Mouse (Mus musculus): Measurements from ENCODE around the gene Ablim1. TPM values are rescaled to one million over a fixed set of nuclear protein-coding genes. Genes with fewer than 3 reads are reported as not detected.

Gene Ablim1
- polyA plus RNA-seq, 2 experiments, result 3.0 to 4.7 TPM

DNA sequence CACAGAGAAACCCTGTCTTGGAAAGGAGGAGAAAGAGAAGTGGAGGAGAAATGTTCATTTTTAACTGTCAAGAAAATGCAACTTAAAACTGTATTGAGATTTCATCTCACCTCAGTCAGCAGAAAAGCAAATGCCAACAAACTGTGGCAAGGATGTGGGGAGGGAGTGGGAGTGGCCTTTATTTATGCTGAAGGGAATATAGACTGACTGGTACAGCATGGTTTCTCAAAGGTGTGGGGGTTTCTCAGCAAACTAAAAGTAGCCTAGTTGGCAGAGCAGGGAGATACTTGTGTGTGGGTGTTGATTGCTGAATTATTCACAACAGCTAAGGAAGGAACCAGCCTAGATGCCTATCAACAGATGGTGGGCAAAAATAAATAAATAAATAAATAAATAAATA, 13.0 kb upstream of the Ablim1 start:
- no peak for TF ChIP-seq EP300 (IDR thresholded peaks at IDR 0.05; ENCODE audit: low read depth)
- TF ChIP-seq CTCF (IDR thresholded peaks at IDR 0.05; ENCODE audit: low read depth), result no peak
- no peak for ATAC-seq (ENCODE audit: insufficient read depth)
- H3K27ac ChIP-seq, result no peak overlapping the region
- DNase-seq (ENCODE audit: low read depth in 3 of 3, low spot score in 3 of 3), result no peak
- no peaks in the 10 kb centered on the region for H3K27me3 ChIP-seq (ENCODE audit: control insufficient read depth, insufficient read depth, low read length)
- H3K4me3 ChIP-seq (ENCODE audit: insufficient read depth in 1 of 2, low read depth in 2 of 2, low read length in 2 of 2), result no peak overlapping the region
- no peak overlapping the region for H3K9ac ChIP-seq (replicated peaks)
- H3K36me3 ChIP-seq (replicated peaks; ENCODE audit: control insufficient read depth, insufficient read depth, low read depth), result no peaks in the 10 kb centered on the region
- no peaks in the 10 kb centered on the region for H3K4me1 ChIP-seq (replicated peaks; ENCODE audit: control insufficient read depth in 2 of 2, insufficient read depth in 2 of 2, low read length in 1 of 2)
- H3K4me2 ChIP-seq (ENCODE audit: low read depth), result no peak overlapping the region
- no peaks in the 10 kb centered on the region for H3K9me3 ChIP-seq (ENCODE audit: control insufficient read depth, low read length)

DNA sequence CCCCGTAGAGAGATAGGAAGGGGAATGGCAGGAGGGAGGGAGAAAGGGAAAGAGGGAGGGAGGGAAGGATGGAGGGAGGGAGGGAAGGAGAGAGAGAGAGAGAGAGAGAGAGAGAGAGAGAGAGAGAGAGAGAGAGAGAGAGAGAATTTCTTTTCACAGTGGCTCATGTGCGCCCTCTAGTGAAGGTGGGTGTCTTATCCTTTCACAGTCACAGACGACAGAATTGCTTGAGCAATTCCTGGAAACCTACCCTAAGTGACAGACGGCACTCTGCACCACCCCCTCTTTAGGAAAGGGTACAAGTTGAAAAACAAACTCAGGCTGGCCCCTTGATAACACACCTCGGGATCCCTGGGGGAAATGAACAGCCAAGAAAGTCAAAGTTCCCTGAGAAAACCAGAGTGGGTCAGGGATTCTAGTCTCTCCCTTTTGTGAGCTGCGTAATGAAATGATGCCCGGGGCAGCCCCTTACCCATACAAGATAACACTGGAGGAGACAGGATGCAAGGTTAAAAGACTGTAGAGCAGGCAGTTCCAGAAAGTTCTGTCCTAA, 11.1 kb upstream of the Ablim1 start:
- Histone ChIP-seq H3K4me1 (replicated peaks; ENCODE audit: control insufficient read depth in 2 of 2, insufficient read depth in 2 of 2, low read length in 1 of 2) (peaks cover 0 to 9% of the 10 kb centered on the region in 2 experiments; a peak in 1 of 4 replicates), H3K27ac (no peak overlapping the region), H3K4me2 (ENCODE audit: low read depth) (no peak overlapping the region), H3K36me3 (replicated peaks; ENCODE audit: control insufficient read depth, insufficient read depth, low read depth) (no peaks in the 10 kb centered on the region), H3K27me3 (ENCODE audit: control insufficient read depth, insufficient read depth, low read length) (no peaks in the 10 kb centered on the region), H3K9ac (replicated peaks) (no peak overlapping the region), H3K4me3 (ENCODE audit: insufficient read depth in 1 of 2, low read depth in 2 of 2, low read length in 2 of 2) (no peak overlapping the region), H3K9me3 (ENCODE audit: control insufficient read depth, low read length) (no peaks in the 10 kb centered on the region)
- WGBS (ENCODE audit: insufficient replicate concordance), result 22% methylated on average over 7 of the region's 7 CpGs
- TF ChIP-seq CTCF (IDR thresholded peaks at IDR 0.05; ENCODE audit: low read depth) (peak; percentile 68), EP300 (IDR thresholded peaks at IDR 0.05; ENCODE audit: low read depth) (no peak)
- DNase-seq (ENCODE audit: low read depth in 3 of 3, low spot score in 3 of 3), result peak in 1 of 3 experiments; percentile 23
- ATAC-seq (ENCODE audit: insufficient read depth), result no peak

DNA sequence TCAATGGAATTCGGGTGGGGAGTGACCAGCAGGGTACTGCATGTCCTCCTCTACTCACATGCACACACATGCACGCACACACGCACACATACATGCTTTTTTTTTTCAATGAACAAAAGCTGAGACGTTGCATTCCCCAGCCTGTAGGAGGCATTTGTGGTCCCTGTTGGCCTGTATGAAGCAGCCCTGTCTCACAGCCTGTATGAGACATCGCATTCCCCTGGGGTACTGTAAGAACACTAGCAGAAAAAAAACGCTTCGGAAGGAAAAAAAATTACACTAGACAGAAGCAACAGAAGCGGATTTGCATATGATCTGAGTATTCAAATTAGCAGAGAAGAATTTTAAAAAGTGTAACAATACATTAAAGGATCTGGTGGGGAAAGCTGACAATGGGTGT, 8.4 kb upstream of the Ablim1 start:
- Histone ChIP-seq H3K9ac (replicated peaks) (no peak overlapping the region), H3K4me3 (ENCODE audit: insufficient read depth in 1 of 2, low read depth in 2 of 2, low read length in 2 of 2) (no peak overlapping the region), H3K27ac (no peak overlapping the region), H3K9me3 (ENCODE audit: control insufficient read depth, low read length) (no peaks in the 10 kb centered on the region), H3K4me2 (ENCODE audit: low read depth) (no peak overlapping the region), H3K4me1 (replicated peaks; ENCODE audit: control insufficient read depth in 2 of 2, insufficient read depth in 2 of 2, low read length in 1 of 2) (peaks cover 0 to 13% of the 10 kb centered on the region in 2 experiments; a peak in 2 of 4 replicates), H3K36me3 (replicated peaks; ENCODE audit: control insufficient read depth, insufficient read depth, low read depth) (no peaks in the 10 kb centered on the region), H3K27me3 (ENCODE audit: control insufficient read depth, insufficient read depth, low read length) (no peaks in the 10 kb centered on the region)
- no peak for ATAC-seq (ENCODE audit: insufficient read depth)
- DNase-seq (ENCODE audit: low read depth in 3 of 3, low spot score in 3 of 3), result no peak
- WGBS (ENCODE audit: insufficient replicate concordance), result 60% methylated on average over 8 of the region's 8 CpGs
- TF ChIP-seq CTCF (IDR thresholded peaks at IDR 0.05; ENCODE audit: low read depth) (no peak), EP300 (IDR thresholded peaks at IDR 0.05; ENCODE audit: low read depth) (no peak)

DNA sequence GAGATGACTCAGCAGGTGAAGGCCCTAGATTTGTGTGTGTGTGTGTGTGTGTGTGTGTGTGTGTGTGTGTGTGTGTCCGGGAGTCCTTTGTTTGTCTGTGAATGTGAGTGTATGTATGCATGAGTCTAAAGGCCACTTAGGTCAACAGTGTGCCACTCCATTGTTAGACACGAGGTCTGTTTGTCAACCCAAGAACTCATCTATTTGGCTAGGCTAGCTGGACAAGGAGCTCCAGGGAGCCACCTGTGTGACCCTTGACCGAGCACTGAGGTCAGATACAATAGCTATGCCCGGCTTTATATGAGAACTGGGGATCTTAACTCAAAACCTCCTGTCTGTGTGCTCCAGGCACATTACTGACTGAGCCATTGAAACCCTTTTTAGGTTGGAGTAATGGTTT, 7.8 kb upstream of the Ablim1 start:
- no peaks in the 10 kb centered on the region for H3K27me3 ChIP-seq (ENCODE audit: control insufficient read depth, insufficient read depth, low read length)
- no peaks in the 10 kb centered on the region for H3K9me3 ChIP-seq (ENCODE audit: control insufficient read depth, low read length)
- no peak for DNase-seq (ENCODE audit: low read depth in 3 of 3, low spot score in 3 of 3)
- H3K4me1 ChIP-seq (replicated peaks; ENCODE audit: control insufficient read depth in 2 of 2, insufficient read depth in 2 of 2, low read length in 1 of 2), result peaks cover 0 to 13% of the 10 kb centered on the region in 2 experiments; a peak in 2 of 4 replicates
- 57% methylated on average over 4 of the region's 4 CpGs for WGBS (ENCODE audit: insufficient replicate concordance)
- no peak overlapping the region for H3K4me3 ChIP-seq (ENCODE audit: insufficient read depth in 1 of 2, low read depth in 2 of 2, low read length in 2 of 2)
- ATAC-seq (ENCODE audit: insufficient read depth), result no peak
- no peak overlapping the region for H3K9ac ChIP-seq (replicated peaks)
- H3K4me2 ChIP-seq (ENCODE audit: low read depth), result no peak overlapping the region
- no peak overlapping the region for H3K27ac ChIP-seq
- TF ChIP-seq CTCF (IDR thresholded peaks at IDR 0.05; ENCODE audit: low read depth) (no peak), EP300 (IDR thresholded peaks at IDR 0.05; ENCODE audit: low read depth) (no peak)
- H3K36me3 ChIP-seq (replicated peaks; ENCODE audit: control insufficient read depth, insufficient read depth, low read depth), result no peaks in the 10 kb centered on the region

DNA sequence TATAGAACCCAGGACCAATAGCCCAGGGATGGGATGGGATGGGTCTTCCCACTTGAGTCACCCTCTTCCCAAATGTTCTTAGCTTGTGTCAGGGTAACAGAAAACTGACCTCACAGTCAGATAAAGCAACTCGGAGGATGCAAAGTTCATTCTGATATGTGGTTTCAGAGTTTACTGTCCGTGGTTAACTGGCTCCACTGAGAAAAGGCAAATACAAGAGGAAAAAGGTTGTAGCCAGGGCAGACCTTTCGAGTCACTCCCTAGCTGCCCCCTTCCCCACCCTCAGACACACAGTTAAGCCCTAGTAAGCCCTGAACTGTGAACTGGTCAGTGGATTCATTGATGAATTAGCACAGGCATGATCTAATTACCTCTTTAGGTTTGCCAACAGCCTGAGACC, 7.1 kb upstream of the Ablim1 start:
- Histone ChIP-seq H3K27ac (no peak overlapping the region), H3K9me3 (ENCODE audit: control insufficient read depth, low read length) (no peaks in the 10 kb centered on the region), H3K4me3 (ENCODE audit: insufficient read depth in 1 of 2, low read depth in 2 of 2, low read length in 2 of 2) (no peak overlapping the region), H3K27me3 (ENCODE audit: control insufficient read depth, insufficient read depth, low read length) (no peaks in the 10 kb centered on the region), H3K36me3 (replicated peaks; ENCODE audit: control insufficient read depth, insufficient read depth, low read depth) (no peaks in the 10 kb centered on the region), H3K4me2 (ENCODE audit: low read depth) (no peak overlapping the region; the same call in 1 of the 2 replicates), H3K9ac (replicated peaks) (no peak overlapping the region), H3K4me1 (replicated peaks; ENCODE audit: control insufficient read depth in 2 of 2, insufficient read depth in 2 of 2, low read length in 1 of 2) (peaks cover 0 to 14% of the 10 kb centered on the region in 2 experiments; a peak in 2 of 4 replicates)
- WGBS (ENCODE audit: insufficient replicate concordance), result 14% methylated on average over 3 of the region's 3 CpGs
- DNase-seq (ENCODE audit: low read depth in 3 of 3, low spot score in 3 of 3), result no peak
- no peak for TF ChIP-seq CTCF (IDR thresholded peaks at IDR 0.05; ENCODE audit: low read depth)
- no peak for TF ChIP-seq EP300 (IDR thresholded peaks at IDR 0.05; ENCODE audit: low read depth)
- no peak for ATAC-seq (ENCODE audit: insufficient read depth)
